Mouse (Mus musculus) large intestine, adult 2 months (tissue): ENCODE results near the gene Fbxo34. TPM values are rescaled to one million over a fixed set of nuclear protein-coding genes. Genes with fewer than 3 reads are reported as not detected.
"Not testable (repeated sequence)": the region's sequence is repeated elsewhere in the genome, so short reads cannot be mapped to it uniquely, and the experiment has no call there.

Experiments used
- DNase-seq: peaks from one replicate; pipeline ENCODE4 v3.0.0-alpha.2; 2012; ENCODE audit warnings: low read depth, low spot score
- WGBS: fragments of 180-500 bp; shearing (Covaris S2); methylation state at CpG from one replicate; pipeline ENCODE4 v1.1.7; 2018; 5-methylcytosine and 5-hydroxymethylcytosine counted together
- polyA plus RNA-seq: library from polyadenylated mRNA; depleted of rRNA; stranded (reverse); fragments of >200 nt; gene quantifications from 2 replicates; pipeline ENCODE4 v1.2.3, GENCODE M21; 2012

Gene Fbxo34
- polyA plus RNA-seq, 1 experiment, result 16.6 TPM

- DNase-seq, result no peak
- 27% methylated on average over 4 of the region's 4 CpGs for WGBS
These were observed 60.0 kb downstream of the Fbxo34 start for GRCm38 (mm10) chr14:47510244-47510643.

GRCm38 (mm10) chr14:47513606-47514005 is 63.4 kb downstream of the Fbxo34 start:
- no peak for DNase-seq
- 88% methylated on average over 3 of the region's 3 CpGs for WGBS

GRCm38 (mm10) chr14:47514816-47515453 is 64.7 kb downstream of the Fbxo34 start:
- WGBS, result 13% methylated on average over 7 of the region's 7 CpGs
- peak; percentile 67 for DNase-seq

GRCm38 (mm10) chr14:47515636-47516035 is 65.4 kb downstream of the Fbxo34 start:
- DNase-seq, result no peak
- WGBS, result 79% methylated on average over 8 of the region's 8 CpGs

GRCm38 (mm10) chr14:47516755-47517154 is 66.5 kb downstream of the Fbxo34 start:
- no peak for DNase-seq
- WGBS, result 39% methylated on average over 6 of the region's 6 CpGs

- no peak for DNase-seq
- WGBS, result 15% methylated on average over 6 of the region's 6 CpGs
These were observed 68.4 kb downstream of the Fbxo34 start for GRCm38 (mm10) chr14:47518619-47519018.

GRCm38 (mm10) chr14:47520751-47521449 is 70.7 kb downstream of the Fbxo34 start:
- WGBS, result 92% methylated on average over 13 of the region's 13 CpGs

GRCm38 (mm10) chr14:47521609-47522008 is 71.4 kb downstream of the Fbxo34 start:
- 96% methylated on average over 1 of the region's 1 CpGs for WGBS
- no peak for DNase-seq

More at GRCm38 (mm10) chr14:47520751-47521449, 70.7 kb downstream of the Fbxo34 start:
- DNase-seq, result no peak

- 82% methylated on average over 7 of the region's 7 CpGs for WGBS
These were observed 72.1 kb downstream of the Fbxo34 start for GRCm38 (mm10) chr14:47522301-47522700.

GRCm38 (mm10) chr14:47525374-47525773 is 75.2 kb downstream of the Fbxo34 start:
- no peak for DNase-seq
- 49% methylated on average over 8 of the region's 8 CpGs for WGBS

More at GRCm38 (mm10) chr14:47522301-47522700, 72.1 kb downstream of the Fbxo34 start:
- DNase-seq, result no peak

- no peak for DNase-seq
- WGBS, result 93% methylated on average over 5 of the region's 5 CpGs
These were observed 75.6 kb downstream of the Fbxo34 start for GRCm38 (mm10) chr14:47525861-47526260.

- 75% methylated on average over 2 of the region's 2 CpGs for WGBS
- no peak for DNase-seq
These were observed 77.6 kb downstream of the Fbxo34 start for GRCm38 (mm10) chr14:47527833-47528232.

GRCm38 (mm10) chr14:47528293-47528692 is 78.1 kb downstream of the Fbxo34 start:
- DNase-seq, result no peak
- 82% methylated on average over 3 of the region's 3 CpGs for WGBS

- WGBS, result 31% methylated on average over 8 of the region's 8 CpGs
- DNase-seq, result no peak
These were observed 78.8 kb downstream of the Fbxo34 start for GRCm38 (mm10) chr14:47529019-47529418.

- 94% methylated on average over 12 of the region's 12 CpGs for WGBS
- DNase-seq, result not testable (repeated sequence)
These were observed 79.4 kb downstream of the Fbxo34 start for GRCm38 (mm10) chr14:47529592-47529991.

- WGBS, result 68% methylated on average over 1 of the region's 1 CpGs
- DNase-seq, result no peak
These were observed 82.3 kb downstream of the Fbxo34 start for GRCm38 (mm10) chr14:47532496-47532895.

- WGBS, result 8% methylated on average over 11 of the region's 11 CpGs
- peak; percentile 91 for DNase-seq
These were observed 83.3 kb downstream of the Fbxo34 start for GRCm38 (mm10) chr14:47533365-47534175.

GRCm38 (mm10) chr14:47534176-47534525 is 83.9 kb downstream of the Fbxo34 start:
- DNase-seq, result no peak
- 78% methylated on average over 5 of the region's 5 CpGs for WGBS

GRCm38 (mm10) chr14:47535096-47535495 is 84.9 kb downstream of the Fbxo34 start:
- 21% methylated on average over 1 of the region's 1 CpGs for WGBS
- DNase-seq, result peak; percentile 93

GRCm38 (mm10) chr14:47541325-47541948 is 91.2 kb downstream of the Fbxo34 start:
- no peak for DNase-seq
- 47% methylated on average over 10 of the region's 10 CpGs for WGBS
